Mouse (Mus musculus) bone marrow, adult 2 months (tissue): Measurements from ENCODE around the gene Polr3a. TPM values are rescaled to one million over a fixed set of nuclear protein-coding genes. Genes with fewer than 3 reads are reported as not detected.
"Not testable (repeated sequence)": the region's sequence is repeated elsewhere in the genome, so short reads cannot be mapped to it uniquely, and the experiment has no call there.

Source experiments
- H3K27ac ChIP-seq: fragments of 200-500 bp; 2 replicates; pipeline ENCODE4 v1.5.1; 2012; ENCODE audit warnings: low read depth, mild to moderate bottlenecking, control low read depth, inconsistent platforms, low read length; ENCODE audit not compliant: control insufficient read depth, poor library complexity, insufficient read depth
- H3K4me1 ChIP-seq: fragments of 200-500 bp; 2 replicates; pipeline ENCODE4 v1.6.1; 2011; ENCODE audit warnings: low read length; ENCODE audit not compliant: control insufficient read depth, insufficient read depth
- H3K4me3 ChIP-seq: fragments of 200-500 bp; replicated peaks from 2 replicates; pipeline ENCODE3; 2011; ENCODE audit warnings: mild to moderate bottlenecking, low read depth, low read length, control low read depth; ENCODE audit not compliant: control insufficient read depth
- CTCF ChIP-seq: fragments of 200-500 bp; IDR thresholded peaks from 2 replicates; pipeline ENCODE4 v1.5.1; 2011; ENCODE audit warnings: low read length, control low read depth; ENCODE audit not compliant: control insufficient read depth, insufficient read depth
- POLR2A ChIP-seq: fragments of 200-500 bp; IDR thresholded peaks from 2 replicates; pipeline ENCODE4 v1.6.1; 2011; ENCODE audit warnings: low read depth, mild to moderate bottlenecking, control low read depth, low read length, borderline replicate concordance; ENCODE audit not compliant: control insufficient read depth
- WGBS: fragments of 180-500 bp; shearing (Covaris S2); methylation state at CpG from one replicate; pipeline ENCODE4 v1.1.7; 2018; 5-methylcytosine and 5-hydroxymethylcytosine counted together
- polyA plus RNA-seq: library from polyadenylated mRNA; stranded (reverse); fragments of >200 nt; gene quantifications from 2 replicates; pipeline ENCODE4 v1.2.4, GENCODE M21; 2011; ENCODE audit warnings: low replicate concordance; ENCODE audit not compliant: missing spikeins, insufficient read depth, insufficient read length

Polr3a gene
- polyA plus RNA-seq, 1 experiment = 6.9 TPM

DNA sequence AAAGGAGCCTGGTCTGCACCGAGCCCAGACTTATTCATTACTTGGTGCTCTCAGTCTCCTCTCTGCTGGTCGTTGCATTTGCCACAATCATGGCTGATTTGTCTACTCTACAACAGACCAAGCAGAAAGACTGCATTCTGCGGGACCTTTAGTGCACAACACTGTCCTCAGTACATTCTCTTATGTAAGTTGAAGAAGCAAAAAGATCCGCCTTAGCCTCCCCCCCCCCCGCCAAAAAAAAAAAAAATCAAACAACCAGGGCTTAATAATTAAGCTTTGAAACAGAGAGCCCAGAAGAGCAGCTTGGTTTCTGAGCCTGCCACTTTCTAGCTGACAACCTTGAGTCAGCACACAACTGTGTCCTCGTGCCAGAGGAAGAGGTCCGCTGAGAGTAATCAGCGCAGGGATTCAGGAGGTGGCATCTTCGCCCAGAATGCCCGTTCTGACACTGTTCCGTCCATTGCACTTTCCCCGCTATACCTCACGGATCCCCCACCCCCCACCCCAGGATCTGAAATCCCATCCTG, 554 bp downstream of the Polr3a start:
- Histone ChIP-seq H3K4me1 (peaks cover 4% of the 10 kb centered on the region; the same call in 1 of the 2 replicates), H3K27ac (no peak overlapping the region), H3K4me3 (peak overlapping the region; percentile 97)
- 6% methylated on average over 13 of the region's 13 CpGs for WGBS
- TF ChIP-seq CTCF (no peak), POLR2A (no peak)

DNA sequence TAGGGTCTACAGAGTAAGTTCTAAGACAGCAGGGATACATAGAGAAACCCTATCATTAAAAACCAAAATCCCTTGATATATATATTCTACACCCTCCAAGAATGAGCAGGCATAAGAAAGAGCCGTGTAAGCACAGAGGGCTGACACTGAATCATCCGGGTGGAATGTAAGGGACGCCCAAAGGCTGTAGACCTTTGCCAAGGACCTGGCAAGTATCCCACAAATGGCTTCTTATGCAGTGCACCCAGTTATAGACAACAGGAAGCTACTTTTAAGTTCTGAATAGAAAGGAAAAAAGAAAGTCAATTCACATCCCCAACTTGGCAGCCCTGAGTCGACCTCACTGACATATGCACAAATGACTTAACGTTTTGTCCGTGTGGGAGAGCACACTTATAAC, 18.1 kb downstream of the Polr3a start:
- Histone ChIP-seq H3K4me3 (no peak overlapping the region), H3K4me1 (no peaks in the 10 kb centered on the region), H3K27ac (no peak overlapping the region)
- 82% methylated on average over 6 of the region's 6 CpGs for WGBS
- no peak for TF ChIP-seq CTCF
- no peak for TF ChIP-seq POLR2A

DNA sequence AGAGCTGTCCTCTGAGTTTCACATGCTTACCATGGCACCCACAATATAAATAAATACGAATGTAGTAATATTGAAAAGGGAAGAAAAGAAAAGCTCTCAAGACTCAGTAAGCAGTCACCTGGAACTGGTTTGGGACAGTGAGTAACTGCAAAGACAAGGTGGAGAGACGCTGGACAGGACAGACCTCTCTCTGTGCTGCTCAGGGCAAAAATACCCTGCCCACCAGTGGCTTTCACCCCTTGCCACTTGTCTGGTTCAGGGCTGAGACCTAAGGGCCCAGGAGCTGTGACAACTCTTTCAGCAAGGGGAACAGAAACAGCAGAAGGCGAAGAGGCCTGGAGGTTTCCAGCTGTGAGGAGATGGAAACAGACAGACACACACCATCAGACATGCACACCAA, 28.7 kb downstream of the Polr3a start:
- Histone ChIP-seq H3K27ac (no peak overlapping the region), H3K4me1 (no peaks in the 10 kb centered on the region), H3K4me3 (no peak overlapping the region)
- 84% methylated on average over 3 of the region's 3 CpGs for WGBS
- TF ChIP-seq POLR2A (no peak), CTCF (no peak)

DNA sequence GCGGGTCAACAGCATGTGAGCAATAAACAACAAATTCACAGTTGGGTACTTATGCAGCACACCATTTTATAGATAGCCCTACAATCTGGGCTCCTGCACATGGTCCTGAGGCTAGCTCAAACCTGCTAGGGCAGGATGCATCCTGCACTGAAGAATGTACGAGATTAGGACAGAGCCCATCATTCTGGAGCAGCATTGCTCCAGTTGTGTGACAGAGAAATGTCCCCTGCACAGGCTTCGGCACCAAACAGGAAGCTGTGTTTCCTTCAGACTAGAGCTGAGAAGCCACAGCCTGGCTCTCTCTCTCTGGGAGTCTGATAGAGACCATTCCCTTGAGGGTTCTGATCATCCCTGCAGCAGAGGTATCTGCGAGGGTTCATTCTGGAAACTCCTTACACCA, 43.3 kb downstream of the Polr3a start:
- 20% methylated on average over 4 of the region's 4 CpGs for WGBS
- H3K4me3 ChIP-seq, H3K4me1 ChIP-seq, H3K27ac ChIP-seq: not testable (repeated sequence)

Other genes with a start within 250 kb of the Polr3a start
- 5.2 and 8.4 TPM in 2 replicates for gene Dlg5, start 241.1 kb downstream of the Polr3a start, polyA plus RNA-seq
- gene E330034G19Rik, start 193.8 kb downstream of the Polr3a start, polyA plus RNA-seq = not detected in 2 replicates
- 2,952 and 4,163 TPM in 2 replicates for gene Rps24, start 67 bp upstream of the Polr3a start, polyA plus RNA-seq